Mouse (Mus musculus) layer of hippocampus, postnatal 25 days (tissue): ENCODE results near the gene Cwc27. TPM values are rescaled to one million over a fixed set of nuclear protein-coding genes. Genes with fewer than 3 reads are reported as not detected.

Experiments
- DNase-seq, 2 experiments: peaks; one replicate each; pipeline ENCODE4 v3.0.0; 2022; ENCODE audit warnings: mixed read lengths in 2 of 2, low spot score in 1 of 2; ENCODE audit errors: extremely low spot score in 1 of 2
- total RNA-seq, 2 experiments: library from RNA; stranded (reverse); gene quantifications; 2 replicates each; pipeline ENCODE4 v1.2.3; 2021

The Cwc27 gene
- total RNA-seq, 2 experiments from 2014 or later = 16.9 to 19.8 TPM

DNA sequence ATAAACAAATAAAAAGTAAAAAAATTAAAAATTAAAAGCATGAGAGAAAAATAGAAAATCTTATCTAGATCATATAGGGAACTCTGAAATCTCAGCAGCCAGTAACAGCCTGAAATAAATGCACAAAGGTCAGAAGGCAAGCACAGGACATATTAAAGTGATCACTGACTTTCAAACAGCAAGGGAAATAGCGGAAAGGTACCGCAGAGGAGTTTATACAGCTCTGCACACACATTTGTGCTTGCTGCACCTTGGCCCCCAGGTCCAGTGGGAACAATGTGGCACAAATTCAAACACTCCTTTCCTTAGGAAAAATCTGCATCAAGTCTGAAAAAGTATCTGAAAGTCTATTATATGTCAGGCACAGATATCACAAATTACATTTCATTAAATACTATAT is 166.3 kb downstream of the Cwc27 start:
- no peak for DNase-seq

GRCm38 (mm10) chr13:104650145-104650544 is 166.8 kb downstream of the Cwc27 start:
- no peak for DNase-seq

- DNase-seq = no peak
Measured at GRCm38 (mm10) chr13:104645778-104646425, 171.0 kb downstream of the Cwc27 start.

GRCm38 (mm10) chr13:104644185-104644584 is 172.8 kb downstream of the Cwc27 start:
- no peak for DNase-seq

GRCm38 (mm10) chr13:104640694-104641454 is 176.1 kb downstream of the Cwc27 start:
- DNase-seq = no peak

GRCm38 (mm10) chr13:104638988-104639387 is 178.0 kb downstream of the Cwc27 start:
- DNase-seq = no peak

DNA sequence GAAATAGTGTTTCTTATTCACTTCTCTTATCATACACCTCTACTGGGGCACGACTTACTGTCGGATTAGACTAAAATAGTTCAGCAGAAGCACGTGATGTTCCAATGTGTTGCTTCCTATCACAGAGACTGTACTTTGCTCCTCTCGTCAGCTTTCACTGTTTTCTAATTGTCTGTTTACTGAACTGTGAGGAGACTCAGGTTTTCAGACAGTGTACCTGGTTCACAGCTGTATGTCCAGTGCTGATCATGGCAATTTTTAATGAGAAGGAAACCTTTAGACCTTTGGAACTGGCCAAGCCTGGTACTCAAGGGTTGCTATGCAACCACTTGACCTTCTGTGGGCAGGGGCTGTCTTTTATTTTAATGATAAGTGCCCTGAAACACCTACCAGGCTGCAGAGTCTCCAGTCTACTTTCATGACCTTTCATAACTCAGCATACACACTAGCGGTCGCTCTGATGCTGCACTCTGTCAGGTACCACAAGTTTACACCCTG is 180.9 kb downstream of the Cwc27 start:
- no peak for DNase-seq

GRCm38 (mm10) chr13:104634708-104635107 is 182.2 kb downstream of the Cwc27 start:
- DNase-seq = no peak

DNA sequence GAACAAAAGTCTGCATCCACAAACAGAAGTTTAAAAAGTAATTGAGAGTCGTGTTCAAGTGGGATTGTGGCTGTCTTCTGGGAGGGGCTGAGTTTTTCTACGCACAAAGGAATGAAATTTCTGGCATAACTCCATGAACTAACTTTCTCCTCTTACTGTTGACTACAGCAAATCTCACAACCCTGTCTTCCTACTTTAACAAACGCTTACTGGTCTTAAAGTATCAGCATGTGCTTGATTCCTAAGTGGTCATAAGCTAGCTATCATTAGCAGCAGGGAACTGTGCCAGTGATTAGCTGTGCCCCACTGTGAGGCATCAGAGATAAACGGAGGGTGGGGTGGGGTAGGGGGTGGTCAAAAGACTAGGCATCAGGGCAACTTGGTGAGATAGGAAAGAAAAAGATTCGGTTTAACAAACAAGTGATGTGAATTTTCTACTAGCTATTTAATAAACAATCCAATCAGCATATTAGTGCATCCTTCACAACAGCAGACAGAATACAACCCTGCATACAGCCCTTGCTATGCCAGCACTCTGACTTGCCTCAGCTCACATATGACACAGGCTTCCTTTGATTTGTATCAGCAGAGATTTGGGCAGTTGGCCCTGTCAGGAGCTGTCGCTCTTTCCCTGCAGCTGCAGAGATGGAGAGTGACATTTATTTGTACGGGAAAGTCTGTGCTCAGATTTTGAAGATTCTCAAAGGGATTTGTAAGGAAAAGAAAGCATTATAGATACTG is 184.3 kb downstream of the Cwc27 start:
- DNase-seq = no peak

DNA sequence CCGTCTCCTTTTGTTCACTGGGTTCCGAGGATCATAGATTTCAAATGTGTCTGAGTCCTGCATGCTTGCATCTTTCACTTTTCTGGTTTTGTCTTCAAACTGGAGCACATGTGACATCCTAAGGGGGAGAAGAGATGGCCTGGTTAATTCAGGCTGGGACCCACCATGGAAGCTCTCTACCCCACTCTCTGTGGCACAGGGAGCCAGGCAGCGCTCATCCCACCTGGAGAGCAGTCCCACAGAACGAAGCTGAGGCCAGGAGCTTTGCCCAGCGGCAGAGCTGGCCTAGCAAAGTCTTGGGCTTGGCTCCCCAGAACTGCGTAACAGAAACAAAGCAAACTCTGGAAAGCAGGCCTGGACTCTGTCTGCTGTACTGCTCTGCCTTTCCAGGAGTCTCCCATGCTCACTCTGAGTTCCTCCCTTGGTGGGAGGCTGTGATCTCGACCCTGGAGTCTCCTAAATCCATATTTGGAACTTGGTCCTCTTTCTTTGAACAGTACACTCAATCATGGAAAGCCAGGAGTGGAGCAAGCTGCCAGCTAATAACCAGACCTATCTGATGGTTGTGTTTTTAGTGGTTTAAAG is 185.2 kb downstream of the Cwc27 start:
- DNase-seq = no peak

DNA sequence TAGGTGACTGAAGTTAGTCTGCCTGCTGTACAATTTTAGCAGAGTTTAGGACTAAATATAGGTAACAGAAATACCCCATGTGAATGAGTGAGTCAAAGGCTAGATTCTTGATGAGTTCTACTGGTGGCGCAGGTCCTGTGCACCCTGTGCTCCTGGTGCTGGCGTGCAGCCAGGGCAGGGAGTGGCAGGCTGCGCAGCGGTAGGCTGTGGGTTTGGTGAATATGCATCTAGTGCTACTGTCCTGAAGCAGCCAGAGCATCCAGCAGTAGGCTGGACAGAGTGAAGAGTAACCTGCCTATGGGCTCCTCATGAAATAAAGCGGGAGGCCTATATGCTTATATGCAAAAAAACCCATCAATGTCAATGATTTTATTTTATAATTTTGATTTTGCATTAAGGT is 186.1 kb downstream of the Cwc27 start:
- no peak for DNase-seq

- DNase-seq = no peak
Measured at GRCm38 (mm10) chr13:104629621-104630020, 187.3 kb downstream of the Cwc27 start.

DNA sequence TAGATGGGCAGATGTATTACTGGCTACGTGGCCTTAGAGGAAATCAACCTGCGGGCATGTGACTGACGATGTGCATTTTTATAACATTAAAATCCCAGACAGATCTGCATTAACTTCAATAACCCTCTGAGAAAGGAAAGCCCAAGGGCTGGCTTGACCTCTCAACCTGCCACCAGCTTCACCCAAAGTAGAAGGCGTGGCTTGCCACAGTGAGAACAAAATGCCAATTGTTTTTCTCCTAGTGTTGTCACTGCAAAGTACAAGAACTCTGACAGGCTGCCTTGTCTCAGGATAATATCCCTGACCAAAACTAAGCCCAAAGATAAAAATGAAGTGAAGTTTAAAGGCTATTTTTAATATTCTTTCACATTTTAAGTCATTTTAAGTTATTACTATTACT is 188.9 kb downstream of the Cwc27 start:
- no peak for DNase-seq

DNA sequence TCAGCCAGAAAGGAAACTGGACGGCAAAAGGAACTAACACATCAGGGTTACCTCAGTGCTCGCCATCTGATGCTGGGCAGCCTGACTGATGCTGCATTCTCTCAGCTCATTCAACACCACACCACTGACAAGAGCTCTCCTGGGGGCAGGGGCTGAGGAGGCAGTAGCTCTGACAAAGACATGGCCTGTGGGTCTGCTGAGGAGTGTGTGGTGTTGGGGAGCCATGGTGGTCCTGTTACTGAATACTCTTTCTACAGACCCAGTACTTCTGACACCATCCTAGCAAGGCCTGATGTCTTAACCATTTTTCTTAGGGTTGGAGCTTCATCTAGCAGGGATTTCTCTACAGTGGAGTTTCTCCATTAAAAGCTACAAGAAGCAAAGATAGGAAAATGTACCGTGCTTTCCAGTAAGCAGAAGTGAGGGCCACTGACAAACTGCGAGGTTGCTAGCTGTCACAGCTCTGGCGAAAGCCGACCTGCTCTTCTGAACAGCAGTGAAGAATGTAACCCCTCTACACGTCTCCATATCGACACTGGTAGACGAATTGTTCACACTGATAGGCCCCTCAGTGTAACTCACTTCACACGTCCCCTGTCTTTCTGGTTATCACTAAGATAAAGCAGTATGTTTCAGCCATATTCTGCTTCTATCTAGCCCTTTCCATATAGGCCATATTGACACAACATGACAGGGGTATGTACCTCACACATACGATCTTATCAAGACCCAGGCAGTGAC is 189.6 kb downstream of the Cwc27 start:
- DNase-seq = no peak

- DNase-seq = no peak
Measured at GRCm38 (mm10) chr13:104623130-104623891, 193.6 kb downstream of the Cwc27 start.

DNA sequence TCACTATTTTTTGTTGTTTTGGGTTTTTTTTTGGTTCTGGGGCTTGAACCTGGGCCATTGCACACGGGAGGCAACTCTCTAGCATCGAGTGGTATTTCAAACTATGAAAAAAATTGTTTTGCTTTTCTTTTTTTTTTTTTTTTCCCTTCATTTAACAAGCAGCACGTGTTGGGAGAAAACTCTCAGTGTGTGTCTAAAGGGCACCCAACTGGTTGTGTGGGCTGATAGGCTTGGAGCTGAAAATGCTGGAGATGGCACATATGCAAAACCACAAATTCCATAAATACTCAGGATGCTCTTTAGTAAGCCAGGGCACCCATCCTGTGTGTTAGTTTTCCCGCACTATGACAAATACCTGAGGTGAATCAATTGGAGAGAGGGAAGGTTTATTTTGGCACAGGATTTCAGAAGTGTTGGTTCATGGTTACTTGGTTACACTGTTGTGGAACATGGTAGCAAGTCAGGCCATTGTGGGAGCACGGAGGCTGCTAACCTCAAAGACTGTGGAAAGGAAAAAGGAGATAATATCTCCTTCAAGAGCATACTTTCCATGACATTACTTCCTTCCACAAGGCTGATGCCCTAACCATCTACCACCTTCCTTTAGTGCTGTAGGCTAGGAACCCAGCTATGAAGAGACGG is 194.7 kb downstream of the Cwc27 start:
- DNase-seq = no peak

DNA sequence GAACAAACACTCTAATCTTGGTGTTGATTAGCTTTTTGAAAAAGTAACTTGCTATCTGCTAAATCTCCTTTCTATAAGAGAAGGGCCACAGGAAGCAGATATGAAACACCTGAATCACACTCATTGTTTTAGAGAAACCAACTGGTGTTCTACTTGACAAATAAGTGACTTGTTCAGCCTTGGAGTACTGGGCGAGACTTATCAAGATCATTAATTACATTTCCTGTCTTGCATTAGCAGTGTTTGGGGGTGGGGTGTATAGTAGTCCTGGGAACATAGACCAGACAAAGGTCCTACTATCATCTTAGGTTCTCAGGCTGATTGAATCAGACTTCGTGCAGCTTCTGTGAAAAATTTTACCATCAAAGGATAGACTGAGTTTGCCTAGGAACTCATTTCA is 196.5 kb downstream of the Cwc27 start:
- DNase-seq = no peak

DNA sequence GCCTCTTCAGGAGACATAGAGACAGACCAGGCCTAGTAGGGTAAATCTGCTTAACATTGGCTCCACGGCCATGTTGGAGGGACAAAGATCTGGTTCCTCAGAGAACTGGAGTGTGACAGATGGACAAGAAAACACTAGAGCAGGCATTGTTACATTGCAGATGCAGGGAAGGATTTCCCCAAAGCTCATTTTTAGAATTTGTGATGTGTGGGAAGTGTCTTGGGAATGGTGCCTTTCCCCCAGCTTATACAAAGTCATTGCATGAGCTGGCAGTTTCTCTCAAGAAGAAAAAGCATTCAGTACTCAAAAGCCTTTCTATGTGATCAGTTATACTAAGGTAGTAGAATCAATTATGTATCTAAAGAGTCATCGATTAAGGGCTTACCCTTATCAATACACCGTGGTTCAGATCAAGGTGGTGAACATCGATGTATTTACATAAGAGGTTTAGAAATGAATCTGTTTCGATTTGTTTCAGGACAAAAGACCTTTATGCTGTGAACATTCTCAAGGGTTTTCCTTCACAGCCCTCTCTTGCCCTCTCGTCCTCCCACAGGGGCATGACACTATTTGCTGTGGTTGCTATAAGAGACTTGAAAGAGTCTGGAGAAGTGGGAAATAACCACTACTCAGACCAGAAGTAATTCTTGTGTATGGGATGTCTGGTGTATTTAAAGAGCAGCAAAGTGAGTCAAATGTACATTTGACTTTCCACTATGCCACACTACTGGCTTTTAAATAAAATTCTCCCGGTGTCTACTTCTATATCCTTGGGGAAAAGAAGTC is 197.2 kb downstream of the Cwc27 start:
- no peak for DNase-seq
